24 mouse cellular contexts compared by ENCODE assay signal in the genomic region with DNA sequence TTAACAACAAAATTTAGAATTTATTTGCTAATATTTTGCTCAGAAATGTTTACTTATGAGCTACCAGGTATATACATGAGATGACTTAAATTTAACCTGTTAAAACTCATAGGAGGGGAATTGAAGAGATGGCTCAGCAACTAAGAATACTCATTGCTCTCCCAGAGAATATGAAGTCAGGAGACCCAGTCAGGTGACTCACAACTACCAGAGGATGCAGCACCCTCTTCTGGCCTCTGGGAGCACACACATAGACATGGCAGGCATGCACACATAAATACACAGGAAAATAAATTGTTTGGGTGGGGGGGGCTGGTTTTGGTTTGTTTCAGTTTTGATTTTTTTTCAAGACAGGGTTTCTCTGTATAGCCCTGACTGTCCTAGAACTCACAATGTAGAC. TPM values are rescaled to one million over a fixed set of nuclear protein-coding genes. Genes with fewer than 3 reads are reported as not detected.
DNase-seq lines count a peak whose midpoint lies in the region; TF ChIP-seq lines count a peak whose summit lies in the region.
"Had no signal": no experiment of that assay in that cellular context is flagged by ENCODE, and none has a peak within 500 bp of the region (broad histone marks: within the 10 kb centered on the region; RNA-seq: fewer than 3 reads in every experiment).

No protein-coding gene starts in this region.

- H3K4me3 ChIP-seq in kidney, adult 2 months (ENCODE audit: insufficient read depth, low read depth, low read length): no peak overlapping the region
- H3K4me3 ChIP-seq: forebrain, embryonic 13.5 days; heart, embryonic 12.5 days; hindbrain, embryonic 10.5 days; lung, embryonic 15.5 days; midbrain, embryonic 15.5 days had no signal

- no peaks in the 10 kb centered on the region for H3K27me3 ChIP-seq in kidney, adult 2 months (replicated peaks; ENCODE audit: control insufficient read depth, insufficient read depth, low read length)
- H3K27me3 ChIP-seq: forebrain, embryonic 13.5 days; heart, embryonic 12.5 days; lung, embryonic 15.5 days; midbrain, embryonic 15.5 days had no signal

- DNase-seq in kidney, adult 2 months: no peak
- no peak for DNase-seq in kidney, postnatal 14 days
- peak; percentile 39 for DNase-seq in 416B (ENCODE audit: low read depth)
- peak; percentile 35 for DNase-seq in ES-CJ7 (ENCODE audit: low read depth, low spot score)
- DNase-seq in brain, embryonic 14.5 days (ENCODE audit: low read depth): no peak
- DNase-seq in lung, postnatal 4 days: no peak
- DNase-seq in yolk sac, embryonic 10.5 days (ENCODE audit: low spot score): no peak
- no peak for DNase-seq in ovary, postnatal 36 days (ENCODE audit: low spot score)
- DNase-seq: adrenal gland, postnatal 25 days; cerebellum, adult 9-10 months; gastrocnemius, postnatal 10 days; heart, postnatal 10 days; kidney, adult 8-10 months; kidney, postnatal 36 days; layer of hippocampus, adult 9-11 months; lung, postnatal 36 days had no signal

- no peaks in the 10 kb centered on the region for H3K36me3 ChIP-seq in kidney, adult 2 months (ENCODE audit: control insufficient read depth, insufficient read depth, low read length)
- H3K36me3 ChIP-seq: G1E; heart, embryonic 12.5 days; hindbrain, embryonic 10.5 days; lung, embryonic 15.5 days; midbrain, embryonic 15.5 days had no signal

- TF ChIP-seq CTCF in kidney, adult 2 months (conservative IDR thresholded peaks at IDR 0.05; ENCODE audit: insufficient read depth, insufficient read length, low read depth, low read length): 0 out of 2 replicates have a peak, but pooled peaks have one; percentile 10
- peak; percentile 7; the same call in 1 of the 2 replicates for TF ChIP-seq CTCF in brain, embryonic 14.5 days (IDR thresholded peaks at IDR 0.05; ENCODE audit: borderline replicate concordance, extremely low read depth, insufficient read depth, insufficient read length)

- H3K4me1 ChIP-seq in kidney, adult 2 months (ENCODE audit: control insufficient read depth, insufficient read depth, low read length): no peaks in the 10 kb centered on the region
- H3K4me1 ChIP-seq: forebrain, embryonic 13.5 days; heart, embryonic 12.5 days; lung, embryonic 15.5 days; midbrain, embryonic 15.5 days had no signal

- no peak for TF ChIP-seq POLR2A in kidney, adult 2 months (IDR thresholded peaks at IDR 0.05; ENCODE audit: low read depth, low read length)
- TF ChIP-seq POLR2A in brain, embryonic 14.5 days (IDR thresholded peaks at IDR 0.05; ENCODE audit: borderline replicate concordance, extremely low read depth, insufficient read depth, insufficient read length, poor library complexity, severe bottlenecking): no peak

- H3K27ac ChIP-seq in kidney, adult 2 months (ENCODE audit: insufficient read depth, low read depth, low read length): no peak overlapping the region
- H3K27ac ChIP-seq: forebrain, embryonic 13.5 days; hindbrain, embryonic 10.5 days; liver, embryonic 14.5 days; lung, embryonic 15.5 days; midbrain, embryonic 15.5 days had no signal

RNA-seq across cellular contexts. Expression of gene Cct6b, which starts 25.1 kb away (rescaled TPM):
- 0.26 and 0.38 TPM in 2 replicates for polyA plus RNA-seq in kidney, adult 2 months (2012; rRNA removed)
- 0.16 and 0.20 TPM in 2 replicates for polyA plus RNA-seq in brain, embryonic 14.5 days (2012; rRNA removed)
- polyA plus RNA-seq: small intestine, adult 2 months had no signal

RNA-seq across cellular contexts. Expression of gene Zfp830, which starts 25.1 kb away (rescaled TPM):
- polyA plus RNA-seq in kidney, adult 2 months (2012; rRNA removed): 7.8 and 9.4 TPM in 2 replicates
- 13.6 and 13.8 TPM in 2 replicates for polyA plus RNA-seq in brain, embryonic 14.5 days (2012; rRNA removed)

RNA-seq across cellular contexts. Expression of gene Lig3, which starts 41.9 kb away (rescaled TPM):
- 12.7 and 15.0 TPM in 2 replicates for polyA plus RNA-seq in kidney, adult 2 months (2012; rRNA removed)
- 43.9 and 46.2 TPM in 2 replicates for polyA plus RNA-seq in brain, embryonic 14.5 days (2012; rRNA removed)

Comparison
In these comparisons a context has a peak if more than half of its experiments do, and no peak if none do; other contexts are left out.
1. DNase-seq: peak in 416B (single experiment) and ES-CJ7 (single experiment); none in kidney, adult 2 months (single experiment), kidney, postnatal 14 days (single experiment), brain, embryonic 14.5 days (single experiment), lung, postnatal 4 days (0 of 2), yolk sac, embryonic 10.5 days (single experiment) and ovary, postnatal 36 days (single experiment).